Mouse (Mus musculus) adrenal gland, postnatal 25 days (tissue): Measurements from ENCODE around the gene Stim2. TPM values are rescaled to one million over a fixed set of nuclear protein-coding genes. Genes with fewer than 3 reads are reported as not detected.

ENCODE experiments used
- DNase-seq: peaks from one replicate; pipeline ENCODE4 v3.0.0; 2021; ENCODE audit warnings: mixed read lengths
- total RNA-seq: library from RNA; stranded (reverse); gene quantifications from 2 replicates; pipeline ENCODE4 v1.2.3, GENCODE M21; 2021

Gene Stim2
- total RNA-seq, 1 experiment from 2014 or later: 26.3 TPM

DNA sequence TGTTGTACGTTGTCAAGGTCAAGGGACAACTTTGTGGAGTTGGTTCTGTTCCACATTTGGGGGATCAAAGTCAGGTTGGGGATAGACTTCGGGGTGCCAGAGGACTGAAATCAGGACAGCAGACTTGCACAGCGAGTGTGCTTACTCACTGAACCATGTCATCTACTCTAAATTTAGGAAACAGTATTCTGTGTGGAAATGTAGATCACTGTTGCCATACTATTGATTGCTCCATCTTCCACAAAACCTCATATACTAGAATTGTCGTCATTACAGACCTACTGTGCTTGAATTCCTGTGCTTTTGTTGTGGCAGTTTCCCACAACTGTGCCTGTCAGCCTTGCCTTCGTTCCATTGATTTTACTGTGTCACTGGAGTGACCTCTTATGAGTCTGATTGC lies 51.6 kb downstream of the Stim2 start:
- no peak for DNase-seq

DNA sequence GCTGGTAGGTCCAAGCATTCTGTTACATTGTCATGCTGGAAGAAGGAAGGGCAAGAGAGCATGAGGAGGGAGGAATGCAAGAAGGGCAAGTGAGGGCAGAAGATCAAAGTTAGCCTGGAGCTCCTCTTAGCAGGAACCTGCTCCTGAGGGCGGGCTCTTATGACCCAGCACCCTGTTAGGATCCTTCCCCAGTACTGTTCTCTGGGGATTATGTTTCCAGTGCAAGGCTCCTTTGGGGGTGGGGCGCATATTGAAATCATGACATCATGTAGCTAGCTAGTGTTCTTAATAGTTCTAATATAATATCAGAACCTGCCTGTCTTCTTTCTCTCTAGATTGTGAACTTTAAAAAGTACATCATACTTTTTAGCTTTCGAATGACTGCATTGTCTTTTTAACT lies 52.8 kb downstream of the Stim2 start:
- no peak for DNase-seq

DNA sequence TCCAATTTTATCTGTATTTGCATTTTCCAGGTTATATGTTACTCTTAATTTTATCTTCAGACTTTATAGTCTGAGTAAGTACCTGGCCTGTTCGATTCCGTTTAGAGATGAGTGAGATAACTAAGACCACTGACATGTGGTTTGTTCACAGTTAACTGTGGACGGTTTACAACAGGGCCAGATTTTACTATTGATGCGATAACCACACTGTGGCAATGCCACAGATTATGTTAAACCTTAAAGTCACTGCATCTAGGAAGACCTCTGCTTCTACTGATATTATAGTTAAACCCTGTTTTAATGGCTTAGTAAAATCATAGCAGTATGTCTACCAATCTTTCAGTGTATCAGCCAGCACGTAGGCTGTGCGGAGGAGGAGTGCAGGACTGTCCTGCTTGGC lies 53.9 kb downstream of the Stim2 start:
- DNase-seq: no peak

DNA sequence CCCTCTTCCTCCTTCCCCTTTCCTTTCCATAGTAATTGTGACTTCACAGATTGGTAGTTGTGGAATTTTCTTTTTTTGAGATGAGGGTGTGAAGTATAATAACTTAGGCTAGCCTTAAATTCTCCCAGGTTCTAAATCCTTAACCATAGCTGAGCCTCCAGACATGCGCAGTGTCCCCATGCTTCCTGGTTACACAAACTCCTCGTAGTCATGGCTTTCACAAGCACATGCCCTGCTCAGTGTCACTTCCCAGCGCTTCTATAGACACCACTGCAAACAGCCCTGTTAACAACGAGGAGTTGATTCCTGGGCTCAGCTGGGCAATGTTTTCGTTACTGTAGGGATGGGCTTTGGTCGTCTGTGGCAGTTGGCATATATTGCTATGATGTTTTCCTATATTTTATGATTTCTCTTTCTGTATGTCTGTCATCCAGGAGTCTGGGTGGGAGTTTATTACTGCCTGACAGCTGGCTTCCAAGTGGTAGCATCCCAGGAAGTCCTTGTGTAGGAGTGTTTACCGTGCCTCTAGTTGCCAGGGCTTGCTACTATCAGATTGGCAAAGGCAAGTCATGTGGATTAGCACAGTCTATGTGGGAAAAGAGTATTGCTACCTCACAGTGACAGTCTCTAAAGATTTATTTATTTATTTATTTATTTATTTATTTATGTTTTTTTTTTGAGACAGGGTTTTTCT lies 55.5 kb downstream of the Stim2 start:
- no peak for DNase-seq

DNA sequence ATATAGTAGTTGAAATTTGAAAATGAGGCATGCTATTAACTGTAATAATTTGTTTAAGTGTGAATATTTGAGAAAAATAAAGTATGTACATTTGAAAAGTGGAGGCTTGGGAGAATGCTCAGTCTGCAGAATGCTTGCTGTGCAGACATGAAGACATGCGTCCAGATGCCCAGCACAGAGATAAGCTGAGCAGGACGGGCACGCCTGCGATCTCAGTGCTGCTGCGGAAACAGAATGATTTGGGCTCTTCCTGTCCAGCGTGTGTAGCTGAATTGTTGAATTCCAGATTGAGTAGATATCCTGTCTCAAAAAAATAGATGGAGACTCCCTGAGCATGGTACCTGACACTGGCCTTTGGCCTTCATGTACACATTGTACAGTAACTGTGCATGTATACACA lies 58.0 kb downstream of the Stim2 start:
- no peak for DNase-seq

DNA sequence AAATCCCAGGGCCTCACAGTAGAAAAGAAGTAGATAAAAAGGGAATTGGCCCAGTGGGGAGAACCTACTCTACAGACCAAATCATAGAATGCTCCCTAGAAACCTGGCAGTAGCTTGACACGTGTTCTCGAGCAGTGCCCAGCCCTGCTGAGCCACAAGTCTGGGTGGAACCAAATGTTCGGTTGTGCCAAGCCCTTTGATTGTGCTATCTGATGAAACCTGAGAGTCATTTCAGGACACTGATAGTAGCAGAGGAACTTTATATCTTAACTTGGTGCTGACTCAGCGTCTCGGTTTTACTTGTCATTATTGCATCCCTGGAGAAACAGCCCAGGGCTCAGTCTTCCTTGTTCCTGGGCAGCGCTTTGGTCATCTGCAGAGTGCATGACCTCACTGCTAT lies 61.7 kb downstream of the Stim2 start:
- no peak for DNase-seq

DNA sequence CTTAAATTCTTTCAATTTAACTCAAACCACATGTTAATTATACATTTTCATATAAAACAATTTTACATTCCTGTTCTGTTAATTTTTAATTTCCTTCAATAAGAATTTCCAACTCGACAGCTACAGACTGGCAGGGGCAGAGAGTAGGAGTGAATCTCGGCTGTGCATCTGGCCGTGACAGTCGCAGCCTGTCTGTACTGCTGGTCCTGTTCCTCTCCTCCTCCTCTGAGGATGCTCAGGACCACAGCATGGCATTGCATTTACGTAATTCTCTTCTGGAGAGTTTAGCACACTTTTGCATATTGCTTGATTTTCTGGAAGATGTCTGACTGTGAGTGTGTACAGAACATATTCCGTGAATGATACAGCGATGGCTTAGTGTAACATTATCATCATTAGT lies 63.8 kb downstream of the Stim2 start:
- DNase-seq: no peak

DNA sequence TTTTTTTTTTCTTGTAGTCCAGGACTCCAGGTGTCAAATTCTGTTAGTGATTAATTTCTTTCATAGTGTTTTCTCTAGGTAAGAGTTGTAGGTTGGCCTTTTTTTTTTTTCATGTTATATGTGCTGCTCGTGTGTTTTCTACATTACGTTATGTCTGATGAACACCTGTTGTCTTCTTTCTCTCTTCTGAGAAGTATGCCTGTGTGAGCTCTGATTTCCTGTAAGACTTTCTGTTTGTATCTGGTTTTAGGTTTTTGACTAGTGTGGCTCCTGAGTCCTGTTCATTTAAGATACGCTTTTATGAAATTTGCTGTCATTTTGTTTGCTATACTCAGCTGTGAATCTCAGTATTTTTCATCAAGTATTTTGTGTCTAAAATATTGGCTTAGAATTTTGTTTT lies 69.3 kb downstream of the Stim2 start:
- DNase-seq: no peak

DNA sequence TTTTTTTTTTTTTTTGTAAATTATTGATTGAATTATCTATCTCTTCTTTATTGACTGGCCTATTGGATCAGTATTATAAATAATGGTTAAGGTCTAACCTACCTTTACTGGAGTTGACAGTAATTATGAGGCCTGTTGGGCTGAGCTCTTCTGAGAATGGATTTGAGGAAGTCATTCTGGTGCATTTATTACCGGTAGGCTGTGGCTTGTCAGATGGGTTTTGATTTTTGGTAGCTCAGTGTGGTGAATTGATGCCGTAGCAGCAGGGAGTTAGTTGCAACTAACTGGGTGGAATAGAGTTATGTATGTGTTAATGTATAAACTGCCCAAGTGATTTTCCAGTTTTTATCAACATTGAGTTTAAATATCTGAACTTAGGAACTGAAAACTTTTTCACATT lies 72.2 kb downstream of the Stim2 start:
- DNase-seq: no peak

DNA sequence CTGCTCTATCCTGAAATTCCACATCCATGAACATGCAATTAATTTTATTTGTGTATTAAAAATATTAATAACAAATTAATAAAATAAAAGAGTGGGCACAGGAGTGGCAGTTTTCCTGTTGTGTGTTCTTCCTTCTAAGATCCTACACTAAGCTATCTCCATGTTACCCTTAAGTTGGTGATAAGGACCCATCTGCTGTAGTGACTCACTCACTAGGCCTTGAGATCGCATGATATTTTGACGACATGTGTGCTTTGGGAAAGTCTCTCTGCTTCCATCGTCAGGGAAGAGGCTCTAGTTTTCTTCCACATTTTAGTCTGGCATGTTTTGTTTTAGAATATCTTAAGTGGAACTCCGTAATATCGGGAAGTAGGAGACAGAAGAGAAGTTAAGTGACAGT lies 73.0 kb downstream of the Stim2 start:
- DNase-seq: no peak

DNA sequence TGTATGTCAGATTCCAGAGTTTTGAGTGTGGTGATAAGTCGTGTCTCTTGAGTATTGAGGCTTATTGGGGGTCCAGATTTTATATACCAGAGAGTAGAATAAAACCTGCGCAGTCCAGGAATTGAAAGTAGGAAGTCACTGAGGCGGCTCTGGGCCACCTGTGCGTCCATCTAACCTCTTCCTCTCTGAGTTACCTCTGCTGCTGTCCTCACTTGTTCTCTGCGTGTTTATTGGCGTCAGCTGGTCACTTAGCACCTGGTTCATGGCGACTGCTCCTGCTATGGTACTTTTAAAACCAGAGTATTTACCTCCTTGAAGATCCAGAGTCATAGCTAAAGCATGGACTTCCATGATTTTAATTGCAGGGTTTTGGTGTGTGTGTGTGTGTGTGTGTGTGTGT lies 73.4 kb downstream of the Stim2 start:
- DNase-seq: no peak

DNA sequence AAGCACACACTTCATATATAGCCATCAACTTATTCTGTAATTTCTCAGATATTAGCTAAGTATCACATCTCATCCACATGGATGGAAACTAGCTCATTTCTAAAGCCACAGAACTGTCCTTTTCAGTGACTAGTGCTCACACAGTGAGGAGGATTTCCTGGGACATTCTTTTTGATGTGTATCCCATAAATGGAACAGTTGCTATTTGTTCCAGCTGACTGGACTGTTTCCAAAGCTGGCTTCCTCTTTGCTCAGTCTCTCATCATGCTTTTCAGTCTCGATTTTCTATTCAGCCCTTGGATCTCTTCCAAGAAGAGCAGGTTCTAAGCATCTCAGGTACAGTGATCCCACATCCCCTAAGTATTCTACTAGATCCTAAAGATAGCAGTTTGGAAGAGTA lies 75.0 kb downstream of the Stim2 start:
- DNase-seq: no peak

DNA sequence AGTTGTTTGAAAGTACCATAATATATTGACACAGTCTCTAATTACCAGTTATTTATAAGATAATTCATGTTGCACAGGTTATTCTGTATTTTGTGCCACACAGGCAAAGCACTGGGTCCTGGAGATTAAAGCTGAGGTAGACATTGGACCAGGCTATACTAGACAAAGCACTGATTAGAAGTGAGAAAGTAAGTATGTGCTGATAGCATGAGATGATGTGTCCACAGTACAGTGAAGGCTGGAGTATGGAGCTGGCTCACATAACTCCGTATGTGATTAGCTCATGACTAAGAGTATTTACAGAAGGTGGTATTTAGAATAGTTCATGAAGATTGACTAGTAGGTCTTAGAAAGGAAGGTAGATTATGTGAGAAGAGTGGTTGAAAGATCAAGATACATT lies 81.7 kb downstream of the Stim2 start:
- DNase-seq: no peak

DNA sequence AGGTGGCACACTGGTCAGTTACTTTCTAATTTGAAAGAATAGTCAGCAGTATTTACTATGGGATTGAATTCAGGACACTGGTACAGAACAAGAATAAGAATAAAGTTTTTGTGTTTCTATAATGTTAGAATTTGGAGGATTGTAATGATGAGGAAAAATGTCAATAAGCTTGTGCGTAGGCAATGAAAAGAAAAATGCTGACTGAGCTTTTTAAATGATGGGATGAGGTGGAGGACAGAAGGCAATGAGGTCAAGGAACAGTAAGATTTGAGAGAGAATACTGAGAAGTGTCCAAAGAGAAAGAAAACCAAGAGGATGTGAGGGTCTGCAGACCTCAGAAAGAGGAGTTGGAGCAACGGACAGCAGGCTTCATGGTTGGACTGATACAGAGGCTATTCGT lies 89.6 kb downstream of the Stim2 start:
- no peak for DNase-seq

DNA sequence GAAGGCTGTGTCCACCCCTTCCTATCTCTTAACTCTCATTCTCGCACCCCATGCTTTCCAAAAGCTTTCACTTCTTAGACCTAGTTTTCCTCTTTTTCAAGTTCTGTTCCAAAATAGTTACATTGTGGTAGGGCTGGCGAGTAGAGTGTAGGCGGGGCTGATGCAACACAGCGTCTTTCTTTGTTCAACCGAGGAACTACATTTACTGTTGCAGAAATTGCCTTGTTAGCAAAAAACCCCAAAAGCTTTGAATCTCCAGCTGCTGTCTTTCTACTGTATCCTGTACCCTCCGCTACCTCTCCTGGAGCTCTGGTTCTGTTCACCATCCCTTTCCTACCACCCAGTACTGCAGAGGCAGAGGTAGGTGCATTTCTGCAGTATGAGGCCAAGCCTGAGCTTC lies 99.9 kb downstream of the Stim2 start:
- no peak for DNase-seq

DNA sequence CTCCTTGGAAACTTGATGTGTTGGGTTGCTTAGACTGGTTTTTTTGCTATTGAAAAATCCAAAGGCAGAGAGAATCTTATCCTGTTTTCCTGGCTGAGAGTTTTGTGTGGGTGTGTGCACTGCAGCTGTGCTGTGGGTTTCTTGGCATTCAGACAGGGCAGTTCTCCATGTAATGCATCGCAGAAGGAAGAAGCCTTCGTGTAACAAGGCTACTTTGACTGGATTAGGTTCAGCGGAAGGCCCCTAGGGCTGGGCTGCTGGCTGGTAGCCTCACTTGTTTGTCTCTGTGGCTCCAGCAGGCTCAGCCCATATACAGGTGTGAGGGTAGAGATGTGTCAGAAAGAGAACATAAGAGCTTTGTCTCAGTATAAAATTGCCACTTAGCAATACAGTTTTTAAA lies 102.6 kb downstream of the Stim2 start:
- no peak for DNase-seq

DNA sequence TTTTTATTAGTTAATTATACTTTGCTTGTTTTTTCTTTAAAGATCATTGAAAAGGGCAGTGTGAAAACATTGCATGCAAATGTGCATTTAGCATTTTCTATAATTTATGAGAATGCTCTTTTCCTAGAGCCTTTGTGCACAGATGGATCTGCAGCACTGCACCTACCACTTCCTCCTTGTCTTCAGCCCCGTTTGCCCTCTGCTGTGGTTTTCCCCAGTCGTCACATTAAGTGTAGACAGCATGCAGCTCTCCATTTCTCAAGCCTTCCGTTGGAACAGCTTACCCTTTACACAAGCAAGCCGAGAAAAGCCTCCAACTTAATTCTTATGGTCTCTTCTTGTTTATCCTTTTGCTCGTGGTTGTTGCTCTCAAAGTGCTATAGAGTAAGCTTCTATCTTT lies 103.0 kb downstream of the Stim2 start:
- no peak for DNase-seq

DNA sequence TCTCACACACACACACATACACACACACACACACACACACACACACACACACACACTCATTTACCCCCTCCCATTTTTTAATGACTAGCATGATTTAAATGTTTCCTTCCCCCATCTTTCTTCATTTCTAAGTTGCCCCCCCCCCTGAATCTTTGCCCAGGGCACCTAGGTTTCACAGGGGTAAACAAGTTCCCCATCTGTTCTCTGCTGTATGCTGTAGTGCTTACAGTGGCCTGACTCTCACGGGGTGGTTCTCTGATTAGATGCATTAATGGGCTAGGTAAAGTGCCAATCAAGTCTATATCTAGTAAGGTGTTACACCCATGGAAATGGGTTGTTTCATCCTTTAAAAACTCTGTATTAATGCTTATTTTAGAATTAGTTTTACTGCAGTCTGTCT lies 103.7 kb downstream of the Stim2 start:
- DNase-seq: no peak

DNA sequence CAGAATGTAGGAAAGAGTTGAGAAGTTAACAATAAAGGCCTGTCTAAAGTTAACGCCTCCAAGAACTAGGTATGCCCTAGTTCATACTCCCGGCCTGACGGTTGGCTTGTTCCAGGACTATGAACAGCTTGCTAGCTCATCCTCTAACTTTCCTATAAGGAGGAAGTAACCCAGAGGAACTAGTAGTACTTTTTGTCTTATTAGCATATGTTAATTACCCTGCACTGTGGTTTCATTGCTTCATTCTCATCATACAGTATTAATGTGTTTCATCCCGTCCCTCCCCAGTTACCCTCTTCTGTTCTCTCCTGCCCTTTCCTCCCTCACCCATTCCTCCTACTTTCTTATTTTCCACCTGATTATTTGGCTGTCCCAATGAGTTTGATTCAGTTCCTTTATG lies 108.4 kb downstream of the Stim2 start:
- no peak for DNase-seq

DNA sequence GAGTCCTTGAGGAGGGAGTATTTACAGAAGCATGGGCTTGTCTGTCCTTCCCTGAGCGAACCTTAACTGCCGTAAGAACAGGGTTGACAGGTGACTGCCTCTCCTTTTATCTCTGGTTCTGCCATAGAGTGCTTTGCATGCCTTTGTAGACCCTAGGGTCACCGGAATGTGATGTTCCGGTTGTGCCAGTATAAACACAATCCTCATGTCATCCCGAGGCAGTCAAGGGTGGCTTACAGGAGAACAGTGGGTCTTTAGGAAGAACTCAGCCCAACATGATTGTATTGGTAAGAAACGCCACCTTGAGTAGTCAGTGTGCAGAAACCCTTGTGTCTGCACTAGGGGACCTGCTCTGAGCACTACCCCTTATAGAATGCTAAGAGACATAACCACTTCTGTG lies 108.8 kb downstream of the Stim2 start:
- no peak for DNase-seq

DNA sequence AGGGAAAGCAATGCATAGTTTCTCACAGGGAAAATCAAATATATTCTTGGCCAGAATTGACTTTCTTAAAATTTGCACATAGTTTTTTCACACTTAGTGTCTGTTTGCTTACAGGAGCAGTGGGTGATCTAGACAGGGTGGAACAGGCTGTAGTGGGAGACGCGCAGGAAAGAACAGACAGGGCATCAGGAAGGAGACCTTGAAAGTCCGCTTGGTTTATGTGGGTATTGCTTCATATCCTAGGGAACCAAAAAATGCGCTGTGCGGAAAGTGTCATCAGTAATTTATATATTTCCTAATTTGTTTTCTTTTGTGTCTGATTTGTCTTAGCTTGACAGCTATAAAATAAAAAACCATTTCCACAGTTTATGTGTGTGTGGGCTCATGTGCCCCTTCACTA lies 110.8 kb downstream of the Stim2 start:
- no peak for DNase-seq

DNA sequence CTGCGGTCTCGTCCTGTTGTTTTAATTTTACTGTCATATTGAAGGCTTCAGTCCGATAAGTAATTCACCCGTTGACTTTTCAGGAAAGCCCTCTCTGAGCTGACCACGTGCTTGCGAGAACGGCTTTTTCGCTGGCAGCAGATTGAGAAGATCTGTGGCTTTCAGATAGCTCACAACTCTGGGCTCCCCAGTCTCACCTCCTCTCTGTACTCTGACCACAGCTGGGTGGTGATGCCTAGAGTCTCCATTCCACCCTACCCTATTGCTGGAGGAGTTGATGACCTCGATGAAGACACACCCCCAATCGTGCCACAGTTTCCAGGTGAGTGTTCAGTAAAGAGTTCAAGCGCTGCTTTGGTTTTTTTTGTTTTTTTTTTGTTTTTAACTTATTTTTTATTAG lies 112.5 kb downstream of the Stim2 start:
- DNase-seq: no peak

DNA sequence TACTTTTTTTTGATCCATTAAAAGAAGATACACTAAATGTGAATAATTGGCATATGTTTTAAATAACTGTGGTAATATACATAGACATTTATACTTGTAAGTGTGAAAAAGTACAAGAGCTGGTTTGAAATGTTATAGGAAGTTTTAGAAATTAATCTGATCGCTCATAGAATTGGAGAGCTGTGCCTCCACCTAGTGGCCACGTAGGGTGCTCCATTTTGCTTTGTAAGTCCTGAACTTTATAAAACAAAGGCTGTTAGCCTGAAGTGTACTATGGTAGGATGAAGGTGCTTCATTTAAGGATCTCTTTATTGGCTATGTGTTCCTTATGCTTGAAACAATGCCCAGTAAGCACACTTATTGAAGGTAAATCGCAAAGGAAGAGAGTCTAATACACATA lies 115.0 kb downstream of the Stim2 start:
- peak; percentile 56 for DNase-seq

DNA sequence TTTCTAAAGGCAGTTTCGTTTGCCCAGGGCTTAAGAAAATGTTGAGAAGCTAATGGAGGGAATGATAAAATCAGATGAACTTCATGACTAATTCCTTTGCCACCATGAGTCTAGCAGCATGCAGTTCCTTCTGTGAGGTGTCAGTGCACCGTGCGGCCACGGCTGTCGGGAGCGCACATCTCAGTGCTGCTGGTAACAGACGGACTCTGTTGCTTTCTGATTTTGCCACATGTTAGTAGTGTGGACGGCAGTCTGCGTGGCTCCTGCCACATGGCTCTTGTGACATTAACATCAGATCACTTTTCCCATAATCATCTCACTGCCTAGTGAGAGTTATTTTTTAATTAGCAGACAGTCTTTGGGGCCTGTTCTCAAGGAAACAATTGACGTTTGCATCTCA lies 118.2 kb downstream of the Stim2 start:
- no peak for DNase-seq
